ENCODE assay signal across 8 mouse cellular contexts in the genomic region with DNA sequence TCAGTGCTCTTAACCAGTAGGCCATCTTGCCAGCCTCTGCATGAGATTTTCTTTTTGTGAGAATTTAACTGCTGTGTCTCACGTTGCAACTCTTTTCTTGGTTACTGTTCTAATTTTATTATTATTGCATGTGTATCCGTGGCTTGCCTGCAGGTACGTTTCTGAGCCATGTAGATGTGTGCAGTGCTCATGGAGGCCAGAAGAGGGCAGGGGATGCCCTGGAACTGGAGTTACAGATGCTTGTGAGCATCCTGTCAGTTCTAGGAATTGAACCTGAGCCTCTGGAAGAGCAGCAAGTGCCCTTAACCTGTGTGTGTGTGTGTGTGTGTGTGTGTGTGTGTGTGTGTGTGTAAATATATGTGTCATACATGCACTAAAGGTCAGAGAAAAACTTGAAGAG. TPM values are rescaled to one million over a fixed set of nuclear protein-coding genes. Genes with fewer than 3 reads are reported as not detected.
DNase-seq lines count a peak whose midpoint lies in the region; ATAC-seq lines count a peak whose summit lies in the region.

No protein-coding gene starts in this region.

- H3K36me3 ChIP-seq in hindbrain, embryonic 10.5 days = no peaks in the 10 kb centered on the region
- no peaks in the 10 kb centered on the region for H3K36me3 ChIP-seq in hindbrain, embryonic 12.5 days

- no peaks in the 10 kb centered on the region for H3K9me3 ChIP-seq in hindbrain, embryonic 10.5 days
- no peaks in the 10 kb centered on the region for H3K9me3 ChIP-seq in hindbrain, embryonic 12.5 days (replicated peaks)

- no peaks in the 10 kb centered on the region for H3K27me3 ChIP-seq in hindbrain, embryonic 10.5 days (ENCODE audit: insufficient read depth, poor library complexity, severe bottlenecking)
- no peaks in the 10 kb centered on the region for H3K27me3 ChIP-seq in hindbrain, embryonic 12.5 days

- no peak overlapping the region for H3K4me3 ChIP-seq in hindbrain, embryonic 10.5 days
- H3K4me3 ChIP-seq in hindbrain, embryonic 12.5 days = no peak overlapping the region

- DNase-seq in hindbrain, embryonic 10.5 days (ENCODE audit: low spot score) = peak; percentile 23
- peak; percentile 27 for DNase-seq in lung, postnatal 10 days
- DNase-seq in lung, postnatal 4 days = no peak
- DNase-seq in adrenal gland, postnatal 25 days = peak; percentile 9
- DNase-seq in thymus, postnatal 0 days (ENCODE audit: low spot score) = peak; percentile 11
- no peak for DNase-seq in gastrocnemius, postnatal 36 days
- DNase-seq in right cerebral cortex, postnatal 36 days (ENCODE audit: low spot score in 2 of 2) = no peak

- intact Hi-C loops in gastrocnemius, postnatal 36 days (cut with DNase I) = no loop called here

- H3K4me2 ChIP-seq in hindbrain, embryonic 12.5 days (replicated peaks) = no peak overlapping the region

- no peak for ATAC-seq in hindbrain, embryonic 12.5 days (ENCODE audit: low FRiP score)

- H3K4me1 ChIP-seq in hindbrain, embryonic 10.5 days (replicated peaks) = no peaks in the 10 kb centered on the region
- no peaks in the 10 kb centered on the region for H3K4me1 ChIP-seq in hindbrain, embryonic 12.5 days

- no peak overlapping the region for H3K9ac ChIP-seq in hindbrain, embryonic 12.5 days

- WGBS in hindbrain, embryonic 10.5 days = 48% methylated on average over 3 of the region's 3 CpGs
- WGBS in hindbrain, embryonic 12.5 days = 41% methylated on average over 3 of the region's 3 CpGs

- no peak overlapping the region for H3K27ac ChIP-seq in hindbrain, embryonic 10.5 days
- no peak overlapping the region for H3K27ac ChIP-seq in hindbrain, embryonic 12.5 days

RNA-seq across cellular contexts. Expression of a gene that starts 28.0 kb away (rescaled TPM):
- 40.7 and 53.2 TPM in 2 replicates for polyA plus RNA-seq in hindbrain, embryonic 10.5 days (2016; fragmentation: Nextera tagmentation; extraction: Ambion mirVana)
- 44.0 and 48.0 TPM in 2 replicates for polyA plus RNA-seq in hindbrain, embryonic 12.5 days (2016; fragmentation: Nextera tagmentation; extraction: Ambion mirVana)
- 23.3 and 29.1 TPM in 2 replicates for total RNA-seq in adrenal gland, postnatal 25 days (2021)
- polyA plus RNA-seq in thymus, postnatal 0 days (2015; fragmentation: Nextera tagmentation; extraction: Ambion mirVana) = 37.1 and 38.5 TPM in 2 replicates
- 10 to 100 TPM; 67.5 to 70.1 TPM for total RNA-seq in gastrocnemius, postnatal 36 days (2021)

RNA-seq across cellular contexts. Expression of a gene that starts 35.7 kb away (rescaled TPM):
- polyA plus RNA-seq in hindbrain, embryonic 10.5 days (2016; fragmentation: Nextera tagmentation; extraction: Ambion mirVana) = 14.6 and 22.6 TPM in 2 replicates
- 33.3 and 35.3 TPM in 2 replicates for polyA plus RNA-seq in hindbrain, embryonic 12.5 days (2016; fragmentation: Nextera tagmentation; extraction: Ambion mirVana)
- 2.9 and 4.7 TPM in 2 replicates for total RNA-seq in adrenal gland, postnatal 25 days (2021)
- 1.4 and 1.7 TPM in 2 replicates for polyA plus RNA-seq in thymus, postnatal 0 days (2015; fragmentation: Nextera tagmentation; extraction: Ambion mirVana)
- under 1 TPM; 0.32 to 0.79 TPM for total RNA-seq in gastrocnemius, postnatal 36 days (2021)

Comparison
In these comparisons a context has a peak if more than half of its experiments do, and no peak if none do; other contexts are left out.
1. DNase-seq: peak in hindbrain, embryonic 10.5 days (single experiment), lung, postnatal 10 days (single experiment), adrenal gland, postnatal 25 days (single experiment) and thymus, postnatal 0 days (single experiment); none in lung, postnatal 4 days (0 of 2), gastrocnemius, postnatal 36 days (0 of 2) and right cerebral cortex, postnatal 36 days (0 of 2).